Mouse (Mus musculus) Muller cell, postnatal 12 days (primary cell): Measurements from ENCODE around the gene 2010111I01Rik.
A peak's percentile ranks its signal among the peaks of the same experiment; 100 is the strongest.

Experiments
- DNase-seq: peaks from one replicate; pipeline ENCODE4 v3.0.0-alpha.2; 2015; ENCODE audit errors: inconsistent ontology term

2010111I01Rik gene

DNA sequence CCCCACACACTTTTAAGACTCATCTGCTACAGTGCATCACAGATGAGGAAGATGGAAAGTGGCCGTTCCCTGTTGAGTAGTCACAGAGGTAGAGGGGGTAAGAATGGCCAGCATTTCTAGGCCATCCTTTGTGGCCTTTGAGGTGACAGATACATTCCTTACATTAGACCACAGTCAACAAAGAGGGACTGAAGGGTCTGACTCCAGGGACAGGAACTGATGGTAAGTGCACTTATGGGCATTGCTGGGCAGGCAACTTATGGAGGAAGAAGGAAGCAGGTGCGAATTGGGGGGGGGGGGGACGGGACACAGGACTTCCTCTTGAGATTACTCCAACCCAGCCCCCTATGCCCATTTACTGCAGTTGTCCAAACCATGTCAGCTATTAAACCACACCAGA, 187.8 kb downstream of the 2010111I01Rik start:
- no peak for DNase-seq

DNA sequence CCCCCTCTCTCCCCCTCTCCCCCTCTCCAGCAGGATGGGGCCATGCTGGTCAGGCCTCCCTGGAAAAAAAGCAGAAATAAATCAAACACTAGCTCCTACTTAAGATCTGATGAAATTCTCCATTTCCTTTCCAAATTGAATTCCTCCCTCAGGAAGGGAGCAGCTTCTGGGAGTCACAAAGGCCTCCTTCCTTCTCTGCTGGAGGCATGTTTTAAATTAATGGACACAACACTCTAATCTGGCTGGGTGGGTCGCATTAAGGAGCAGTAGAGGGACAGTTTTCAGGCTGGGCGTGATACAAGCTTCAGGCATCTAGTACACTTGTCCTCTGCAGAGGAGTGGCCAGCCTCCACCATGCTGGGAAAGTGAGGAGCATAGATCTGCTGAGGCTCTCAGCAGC, 188.7 kb downstream of the 2010111I01Rik start:
- DNase-seq, result no peak

DNA sequence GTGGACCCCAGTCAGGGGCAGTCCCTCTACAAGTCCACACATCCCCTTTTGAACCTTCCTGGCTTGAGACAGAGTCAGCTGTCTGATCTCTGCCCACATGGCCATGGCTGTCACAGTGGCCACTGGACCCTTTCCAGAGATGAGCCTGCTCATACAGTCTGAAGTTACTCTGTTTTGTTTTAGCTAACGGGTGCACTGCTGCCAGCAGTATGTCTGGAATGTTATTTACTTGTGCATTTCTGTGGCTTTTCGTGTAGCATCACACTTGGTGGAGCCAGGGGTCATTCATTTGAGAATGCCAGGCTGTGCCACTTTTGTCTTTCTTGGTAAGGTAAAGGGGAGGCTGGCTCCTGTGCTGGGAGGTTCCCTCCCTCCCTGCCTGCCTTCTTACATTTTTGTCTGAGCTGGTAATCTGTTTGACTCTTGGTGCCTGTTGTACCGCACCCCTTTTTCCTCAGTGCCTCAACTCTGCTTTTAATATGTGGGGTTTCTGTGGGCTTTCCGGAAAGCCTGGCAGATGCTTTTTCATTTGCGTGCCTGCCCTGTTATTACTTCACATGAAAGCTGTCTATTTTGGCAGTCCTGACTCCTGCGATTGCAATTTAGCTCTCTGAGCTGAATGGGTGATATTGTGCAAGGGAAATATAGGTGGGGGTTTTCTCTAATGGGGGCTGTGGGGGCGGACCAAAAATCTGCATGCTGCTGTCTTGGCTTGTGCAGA, 190.3 kb downstream of the 2010111I01Rik start:
- DNase-seq, result peak; percentile 94

DNA sequence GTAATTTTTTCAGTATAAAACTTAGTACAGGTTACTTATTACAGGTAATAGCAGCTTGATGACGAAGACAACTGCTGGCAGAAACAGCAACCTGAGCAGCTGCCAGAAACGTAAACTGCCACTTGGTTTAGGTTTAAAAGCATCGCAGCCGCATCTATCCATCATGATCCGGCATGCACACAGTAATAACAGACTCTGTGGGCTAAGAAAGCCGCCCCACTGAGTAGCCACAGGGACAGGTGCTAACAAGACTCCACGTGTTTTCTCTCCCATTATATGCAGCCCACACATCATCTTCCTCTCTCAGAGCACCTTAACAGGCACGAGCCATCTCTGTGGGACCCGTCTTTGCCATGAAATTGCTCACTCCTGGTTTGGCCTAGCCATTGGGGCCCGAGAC, 191.6 kb downstream of the 2010111I01Rik start:
- DNase-seq, result no peak

DNA sequence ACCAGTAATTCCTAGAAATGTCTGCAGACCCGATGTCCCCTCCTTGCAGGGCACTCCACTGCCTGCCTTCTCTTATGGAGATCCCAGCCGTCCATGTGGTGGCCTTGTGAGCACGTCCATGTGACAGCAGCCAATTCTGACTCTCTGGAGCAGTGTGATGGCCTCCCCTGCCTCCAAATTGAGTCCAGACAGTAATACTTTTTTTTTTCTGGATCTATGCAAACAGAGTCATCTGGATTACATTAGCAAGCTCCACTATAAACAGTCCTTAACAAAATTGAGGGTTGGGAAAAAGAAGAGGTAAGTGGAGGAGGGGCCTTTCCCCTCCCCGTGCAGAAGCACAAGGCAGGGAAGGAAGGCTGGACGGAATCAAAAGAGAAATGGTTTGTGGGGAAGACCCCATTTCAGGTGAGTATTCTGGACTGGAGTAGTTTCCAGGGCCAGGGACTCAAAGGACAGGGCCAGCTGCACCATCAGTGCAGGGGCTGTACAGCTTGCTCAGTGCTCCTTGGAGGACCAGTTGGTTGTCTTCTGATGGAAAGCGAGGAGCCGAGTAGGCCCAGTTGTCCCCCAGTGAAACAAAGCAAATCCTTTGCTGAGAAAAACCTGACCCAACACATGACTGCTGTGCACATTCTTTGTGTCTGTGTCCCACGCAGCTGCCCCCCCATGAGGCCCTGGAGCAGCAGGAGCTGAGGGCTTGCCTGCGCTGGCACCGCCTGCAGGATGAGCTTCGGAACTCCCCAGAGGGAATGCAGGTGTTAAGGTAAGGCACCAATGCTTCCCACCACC, 205.8 kb downstream of the 2010111I01Rik start:
- DNase-seq, result no peak

DNA sequence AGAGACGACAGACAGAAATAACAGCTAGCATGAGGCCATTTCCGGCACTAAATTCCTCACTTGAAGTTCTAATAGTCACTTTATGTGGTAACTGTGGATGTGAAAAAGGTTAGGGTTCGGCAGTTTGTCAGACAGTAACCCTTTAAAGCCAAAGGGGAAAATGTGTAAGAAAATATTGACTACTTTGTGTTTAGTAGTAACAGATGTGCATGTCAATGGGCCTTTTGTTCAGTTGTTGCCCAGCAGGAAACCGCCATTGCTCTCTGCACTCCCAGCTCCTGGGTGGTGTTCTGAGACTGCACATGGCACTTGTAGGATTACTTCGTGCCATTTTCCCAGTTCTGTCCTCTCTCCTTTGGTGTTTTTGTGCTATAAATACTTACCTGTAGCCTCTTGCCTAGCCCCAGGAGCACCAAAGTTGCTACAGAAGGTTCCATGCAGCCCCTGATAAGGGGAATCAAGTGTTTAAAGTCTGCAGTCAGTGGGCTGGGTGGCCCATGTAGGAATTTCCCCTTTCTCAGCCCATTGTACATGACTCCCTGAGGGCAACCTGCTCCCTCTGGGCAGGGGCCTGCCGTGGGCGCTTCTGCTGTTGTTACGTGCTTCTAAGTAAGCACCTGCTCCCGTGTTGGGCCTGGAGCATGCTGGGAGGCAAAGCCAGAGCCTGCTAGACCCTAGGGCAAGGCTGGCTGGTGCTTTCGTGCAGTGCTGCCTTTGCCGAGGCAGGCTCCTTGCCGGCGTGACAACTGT, 206.8 kb downstream of the 2010111I01Rik start:
- no peak for DNase-seq

DNA sequence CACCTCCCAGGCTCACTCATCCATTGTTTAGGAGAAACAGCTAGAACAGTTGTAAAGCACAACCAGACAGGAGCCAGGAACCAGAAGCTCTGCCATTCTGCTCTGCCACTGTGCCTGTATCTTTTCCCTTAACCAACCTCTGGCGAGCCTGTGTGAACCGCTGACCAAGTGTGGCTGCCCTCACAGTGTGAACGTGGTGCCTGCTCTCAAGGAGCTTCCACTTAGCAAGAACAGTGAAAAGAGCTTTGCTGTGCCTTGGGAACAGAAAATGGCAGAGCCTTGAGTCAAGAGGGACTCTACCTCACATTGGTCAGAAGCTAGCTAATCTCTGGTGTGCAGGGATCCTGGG, 207.4 kb downstream of the 2010111I01Rik start:
- DNase-seq, result no peak

DNA sequence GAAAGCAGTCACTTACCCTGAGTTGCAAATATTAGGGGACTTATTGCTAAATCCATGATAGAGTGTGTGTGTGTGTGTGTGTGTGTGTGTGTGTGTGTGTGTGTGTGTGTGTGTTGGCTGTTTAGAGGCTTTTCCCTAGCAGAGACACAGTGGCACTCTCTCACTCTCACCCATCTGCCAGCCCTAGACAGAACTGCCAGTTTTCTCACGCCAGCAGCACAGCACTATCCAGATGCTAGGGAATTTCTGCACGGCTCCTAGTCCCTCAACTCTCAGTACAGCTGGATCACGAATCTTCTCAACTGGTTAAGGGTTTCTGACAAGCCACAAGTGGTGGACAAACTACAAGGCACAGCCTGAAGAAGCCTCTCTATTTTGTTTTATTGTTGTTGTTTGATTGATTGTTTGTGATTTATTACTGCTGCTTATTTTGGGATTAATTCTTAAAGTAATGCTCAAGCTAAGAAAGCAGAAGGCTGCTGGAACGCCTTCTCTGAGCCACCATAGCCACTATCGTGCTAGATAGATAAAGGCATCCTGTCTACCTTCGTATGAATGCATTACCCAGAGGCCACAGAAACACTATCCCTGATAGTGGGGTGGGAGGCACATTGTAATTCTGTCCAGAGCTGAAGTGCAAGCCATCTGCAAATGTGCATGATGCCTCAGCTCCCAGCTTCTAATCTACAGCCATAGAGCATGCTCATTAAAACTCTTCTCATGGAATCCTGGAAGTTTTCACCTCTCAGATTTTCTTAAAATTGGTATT, 209.7 kb downstream of the 2010111I01Rik start:
- no peak for DNase-seq

DNA sequence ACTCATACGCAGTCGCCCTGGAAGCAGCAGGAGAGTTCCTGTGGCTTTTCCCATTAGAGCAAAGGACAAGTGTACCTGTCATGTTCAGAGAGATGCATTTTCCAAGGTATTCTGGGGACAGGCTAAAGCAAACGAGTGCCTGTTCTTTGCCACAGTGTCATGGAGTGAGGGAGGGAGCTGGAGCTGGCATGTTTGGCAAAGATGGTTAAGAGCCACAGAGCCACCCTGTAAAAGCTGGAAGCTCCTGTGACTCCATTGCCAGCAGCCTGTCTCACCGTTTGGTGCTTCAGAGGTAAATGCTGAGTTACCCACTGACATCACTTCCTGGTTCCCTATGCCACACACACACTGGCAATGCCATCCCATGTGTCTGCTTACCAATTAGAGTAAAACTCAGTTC, 211.4 kb downstream of the 2010111I01Rik start:
- no peak for DNase-seq

DNA sequence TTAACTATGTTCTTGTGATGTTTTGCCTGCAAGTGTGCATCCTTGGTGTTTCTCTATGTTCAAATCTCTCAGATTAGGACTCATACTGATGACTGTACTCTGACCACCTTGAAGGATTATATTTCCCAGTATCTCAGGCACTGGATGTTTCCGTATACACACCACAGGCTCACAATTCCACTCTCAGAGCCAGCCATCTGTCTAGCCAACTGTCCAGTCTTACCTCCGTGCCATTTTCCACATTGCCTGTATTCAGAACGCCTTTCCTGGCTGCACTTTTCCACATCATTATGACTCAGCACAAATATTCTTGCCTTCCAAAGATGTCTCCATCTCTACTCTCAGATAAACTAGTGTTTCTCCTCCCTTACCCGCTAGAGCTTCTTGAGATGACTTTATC, 212.5 kb downstream of the 2010111I01Rik start:
- no peak for DNase-seq

DNA sequence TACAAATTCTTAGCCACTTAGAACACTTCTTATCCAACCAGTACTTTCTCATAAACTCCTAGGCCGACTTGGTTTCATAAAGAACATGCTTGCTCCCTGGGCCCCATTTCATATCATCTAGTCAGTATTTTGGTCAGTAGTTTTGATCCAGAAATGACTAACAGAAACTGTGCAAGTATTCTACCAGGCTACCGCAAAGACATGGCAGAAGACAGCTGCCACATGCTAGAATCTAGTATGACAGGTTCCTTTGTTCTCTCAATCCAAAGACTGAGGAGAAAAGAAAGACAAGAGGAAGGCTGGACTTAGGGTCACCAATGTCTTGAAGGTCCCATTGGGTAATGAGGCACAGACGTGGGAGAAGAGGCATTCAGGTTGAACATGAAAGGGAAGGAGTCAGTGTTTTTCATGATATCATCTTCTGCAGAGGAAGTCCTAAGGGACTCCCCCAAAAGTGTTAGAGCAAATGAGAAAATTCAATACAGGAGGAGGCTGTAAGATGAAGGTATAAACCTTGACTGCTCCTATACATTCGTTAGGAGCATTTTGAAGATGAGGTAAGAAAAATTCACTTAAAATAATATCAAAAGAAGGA, 216.0 kb downstream of the 2010111I01Rik start:
- no peak for DNase-seq

DNA sequence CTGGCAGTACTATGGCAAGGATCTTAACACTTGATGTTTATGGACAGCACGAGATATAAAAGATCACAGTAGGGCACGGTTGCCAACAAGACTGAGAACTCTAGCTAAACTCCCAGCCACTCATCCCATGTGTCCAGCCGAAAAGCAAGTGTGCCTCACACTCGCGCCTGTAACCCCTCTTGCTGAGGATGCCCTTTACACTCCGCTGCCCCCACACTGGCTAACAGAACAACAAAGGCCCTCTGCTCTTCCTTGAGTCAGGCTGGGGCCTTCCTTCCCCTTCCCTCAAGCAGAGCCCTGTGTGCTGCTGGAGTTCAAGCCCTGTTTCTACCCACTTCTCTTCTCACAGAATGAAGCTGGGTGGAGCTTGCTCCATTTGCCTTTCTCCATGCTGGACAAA, 220.3 kb downstream of the 2010111I01Rik start:
- DNase-seq, result no peak

DNA sequence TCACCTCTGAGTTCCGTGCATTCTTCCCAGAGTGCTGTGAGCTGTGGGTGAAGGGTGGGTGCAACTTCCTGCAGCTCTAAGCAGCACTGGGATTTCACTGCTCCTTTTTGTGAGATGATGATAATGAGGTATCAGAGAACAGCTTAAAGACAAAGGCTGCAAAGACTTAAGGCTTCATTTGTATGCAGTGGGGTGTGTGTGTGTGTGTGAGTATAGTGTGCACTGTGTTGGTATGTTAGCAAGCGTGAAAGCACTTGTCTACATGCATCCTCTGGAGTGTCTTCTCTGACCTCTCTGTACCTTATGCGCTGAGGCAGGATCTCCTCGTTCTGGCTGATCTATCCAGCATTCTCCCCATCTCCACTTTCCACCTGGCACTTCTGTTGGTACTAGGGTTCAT, 221.5 kb downstream of the 2010111I01Rik start:
- no peak for DNase-seq

DNA sequence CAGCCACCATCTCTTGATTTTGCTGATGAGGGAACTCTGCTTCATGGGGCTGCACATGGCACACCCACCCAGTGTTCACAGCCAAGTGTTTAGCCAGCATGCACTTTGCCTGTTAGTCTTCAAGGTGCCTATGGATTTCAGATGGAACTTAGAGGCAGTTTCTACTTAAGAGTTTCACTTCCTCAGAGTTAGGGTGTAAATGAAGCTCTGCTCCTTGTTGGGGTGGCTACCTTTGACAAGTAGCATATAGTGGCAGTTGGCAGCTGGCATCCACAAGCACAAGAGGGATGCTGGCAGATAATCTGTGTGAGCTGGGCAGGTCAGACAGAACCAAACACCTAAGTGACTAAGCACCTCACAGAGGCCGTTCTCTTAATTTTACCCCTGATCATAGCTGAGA, 221.9 kb downstream of the 2010111I01Rik start:
- DNase-seq, result no peak

DNA sequence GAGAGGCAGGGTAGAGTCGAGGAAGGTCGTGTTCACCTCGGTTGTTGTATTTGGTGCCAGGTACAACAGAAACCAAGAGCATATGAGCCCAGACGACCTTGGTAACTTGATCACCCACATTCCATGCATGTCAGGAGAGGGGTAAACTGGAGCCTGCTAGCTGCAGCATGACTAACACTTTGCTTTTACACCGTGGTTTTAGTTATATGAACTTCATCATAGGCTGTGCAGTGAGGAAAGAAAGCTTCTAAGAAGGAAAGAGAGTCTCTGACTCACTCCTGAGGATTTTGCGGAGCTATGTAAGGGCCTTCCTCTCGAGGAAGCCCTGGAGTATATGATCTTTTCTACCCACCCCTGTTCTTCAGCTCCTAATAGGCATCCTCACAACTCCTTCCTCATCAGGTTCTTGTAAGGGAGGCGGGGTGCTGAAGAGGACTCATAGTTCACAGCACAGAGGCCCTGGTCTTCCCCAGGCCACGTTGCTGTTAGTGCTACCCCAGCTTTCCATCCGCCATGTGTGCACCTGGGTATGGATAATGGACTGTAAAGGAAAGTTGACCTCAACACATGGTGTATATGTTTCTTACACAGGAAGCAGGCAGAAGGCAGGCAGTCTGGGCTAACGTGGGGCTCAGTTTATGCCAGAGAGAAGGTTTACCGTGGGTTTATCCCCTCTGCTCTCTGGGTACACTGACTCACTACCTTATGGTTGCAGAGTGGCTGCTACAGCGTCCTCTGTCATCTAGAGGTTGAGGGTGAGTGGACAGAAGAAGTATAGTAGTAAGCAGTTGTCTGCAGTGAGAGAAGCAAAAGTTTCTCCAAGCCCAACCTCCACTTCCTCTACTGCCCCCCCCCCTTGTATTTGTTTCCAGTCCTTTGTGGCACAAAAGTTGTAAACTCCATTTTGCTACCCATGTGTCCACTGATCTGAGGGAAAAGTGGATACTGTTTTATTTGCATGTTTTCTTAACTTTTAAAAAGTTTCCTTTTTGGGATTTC, 222.8 kb downstream of the 2010111I01Rik start:
- peak; percentile 44 for DNase-seq

DNA sequence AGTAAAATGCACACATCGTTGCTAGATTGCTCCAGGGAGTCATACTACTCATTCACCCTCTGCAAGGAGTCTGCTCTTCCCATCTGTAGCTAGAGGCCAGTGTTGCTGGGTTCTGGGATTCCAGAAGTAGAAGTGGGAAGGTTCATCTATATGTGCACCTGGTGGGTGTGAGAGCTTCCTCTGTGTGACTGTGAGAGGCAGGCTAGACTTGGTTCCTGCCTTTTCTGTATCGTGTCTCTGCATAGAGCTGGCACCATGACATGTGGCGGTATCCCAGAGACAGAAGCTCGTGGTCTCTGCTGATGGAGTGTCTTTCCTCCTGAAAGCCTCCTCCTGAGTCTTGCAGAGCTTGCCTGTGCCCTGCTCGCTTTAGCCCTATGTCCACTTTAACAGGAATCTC, 223.6 kb downstream of the 2010111I01Rik start:
- no peak for DNase-seq

DNA sequence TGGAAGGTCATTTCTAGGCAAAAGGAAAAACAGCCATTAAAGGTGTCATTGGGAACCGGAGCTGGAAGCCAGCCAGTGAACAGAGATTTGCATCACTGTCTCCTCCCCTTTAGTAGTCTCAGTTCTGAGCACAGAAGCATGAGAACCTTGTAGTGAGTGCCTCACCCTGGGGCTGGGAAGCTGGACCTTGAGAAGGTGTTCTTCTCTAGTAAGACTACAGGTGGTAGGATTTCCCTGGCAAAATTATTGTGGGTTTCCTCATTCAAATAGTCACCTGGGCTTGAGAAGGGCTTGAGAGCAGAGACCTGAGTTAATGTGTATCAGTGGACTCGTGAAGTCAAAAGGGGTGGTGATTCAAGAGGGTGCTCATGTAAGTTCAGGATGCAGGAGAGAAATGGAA, 224.1 kb downstream of the 2010111I01Rik start:
- no peak for DNase-seq

DNA sequence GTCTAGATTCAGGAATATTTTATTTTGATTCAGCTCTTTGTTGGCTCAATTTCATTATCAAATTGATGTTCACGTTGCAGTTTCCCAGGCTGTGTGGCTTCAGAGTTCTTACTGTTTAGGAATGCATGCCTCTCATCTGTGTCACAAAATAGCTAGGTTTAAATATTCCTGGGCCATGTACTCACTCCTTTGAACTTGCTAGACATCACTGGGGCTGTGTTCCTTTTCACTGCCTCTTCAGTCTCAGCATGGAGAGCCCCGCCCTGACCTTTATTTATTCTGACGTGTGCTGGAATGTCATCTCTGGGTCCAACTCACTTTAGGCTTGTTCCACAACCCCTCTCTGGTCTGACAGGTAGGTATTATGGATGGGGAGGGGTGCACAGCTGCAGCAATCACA, 228.7 kb downstream of the 2010111I01Rik start:
- DNase-seq, result peak; percentile 56

DNA sequence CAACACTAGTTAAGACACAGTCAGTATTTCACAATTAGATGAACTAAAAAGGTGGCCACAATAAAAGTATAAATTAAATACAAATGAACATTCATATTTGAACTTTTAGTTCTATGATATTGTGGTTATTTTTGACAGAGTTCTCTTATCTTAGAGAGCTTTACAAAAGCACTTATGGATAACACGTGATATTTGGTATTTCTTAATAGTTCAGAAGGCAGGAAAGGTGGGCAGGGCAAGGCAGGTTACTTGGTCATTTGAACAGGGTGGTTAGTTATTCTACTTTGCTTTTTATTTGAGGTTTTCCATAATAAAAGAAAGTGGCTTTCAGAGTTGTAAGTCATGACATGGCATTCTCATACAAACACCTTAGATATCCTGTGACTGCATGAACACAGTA, 233.3 kb downstream of the 2010111I01Rik start:
- DNase-seq, result no peak

DNA sequence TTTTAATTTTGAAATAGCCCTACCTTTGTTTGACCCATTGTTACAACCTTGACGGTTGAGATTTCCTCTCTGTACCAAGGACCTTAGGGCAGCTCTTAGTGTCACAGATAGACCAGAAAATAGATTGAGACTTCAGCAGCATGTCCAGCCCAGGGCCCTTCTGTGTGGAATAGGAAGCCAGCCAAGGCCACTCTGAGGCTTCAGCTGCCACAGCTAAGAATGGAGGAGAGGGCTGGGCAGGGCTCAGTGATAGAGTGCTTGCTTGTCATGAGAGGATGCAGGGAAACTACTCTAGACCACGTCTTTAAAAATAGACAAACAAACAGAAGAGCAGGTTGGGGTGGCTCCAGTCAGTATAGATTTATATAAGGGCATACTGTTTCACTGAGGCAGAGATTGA, 234.9 kb downstream of the 2010111I01Rik start:
- no peak for DNase-seq
